8 mouse cellular contexts compared by ENCODE assay signal in genomic region chr12:73964291-73965281, GRCm38 (mm10). TPM values are rescaled to one million over a fixed set of nuclear protein-coding genes. Genes with fewer than 3 reads are reported as not detected.
DNase-seq lines count a peak whose midpoint lies in the region; ATAC-seq lines count a peak whose summit lies in the region.

Snapc1 (plus strand) TSS chr12:73964481.

- H3K4me2 ChIP-seq in hindbrain, embryonic 14.5 days (replicated peaks): peak within 1 kb of the TSS; percentile 77

- peak within 1 kb of the TSS; percentile 85 for H3K27ac ChIP-seq in hindbrain, embryonic 14.5 days

- no peaks in the 10 kb centered on the region for H3K27me3 ChIP-seq in hindbrain, embryonic 14.5 days (ENCODE audit: control insufficient read depth, insufficient read depth, low read length)

- peak; percentile 97 for DNase-seq in R1 (ENCODE audit: low read depth, low spot score)
- DNase-seq in cerebellum, postnatal 25 days: peak; percentile 98
- DNase-seq in frontal cortex, postnatal 25 days (ENCODE audit: low spot score in 2 of 2): peak; percentile 95
- peak; percentile 99 for DNase-seq in hindbrain, embryonic 14.5 days (ENCODE audit: low spot score)
- peak; percentile 96 to 97 for DNase-seq in layer of hippocampus, postnatal 36 days
- DNase-seq in lung, postnatal 36 days: peak; percentile 99
- peak; percentile 98 for DNase-seq in retina, postnatal 1 day
- peak; percentile 93 to 96 for DNase-seq in urinary bladder, adult 18-20 months (ENCODE audit: low spot score in 2 of 2)

- H3K9ac ChIP-seq in hindbrain, embryonic 14.5 days: peak within 1 kb of the TSS; percentile 82

- H3K4me3 ChIP-seq in hindbrain, embryonic 14.5 days (replicated peaks; ENCODE audit: low read length): peak within 1 kb of the TSS; percentile 84

- H3K4me1 ChIP-seq in hindbrain, embryonic 14.5 days (replicated peaks; ENCODE audit: control insufficient read depth, insufficient read depth, low read length): peaks cover 17% of the 10 kb centered on the region

- no peaks in the 10 kb centered on the region for H3K9me3 ChIP-seq in hindbrain, embryonic 14.5 days (ENCODE audit: control insufficient read depth, low read length)

- WGBS in hindbrain, embryonic 14.5 days: 1% methylated on average over 60 of the region's 60 CpGs

- peaks cover 19% of the 10 kb centered on the region for H3K36me3 ChIP-seq in hindbrain, embryonic 14.5 days (replicated peaks; ENCODE audit: control insufficient read depth, insufficient read depth)

- ATAC-seq in hindbrain, embryonic 14.5 days (ENCODE audit: low FRiP score): peak; percentile 99

RNA-seq across cellular contexts. Expression of gene Snapc1, which starts in this region (rescaled TPM):
- 34.9 and 37.1 TPM in 2 replicates for polyA plus RNA-seq in hindbrain, embryonic 14.5 days (2014; fragmentation: Nextera tagmentation; extraction: Ambion mirVana)
- 10 to 100 TPM; 37.3 to 39.2 TPM for total RNA-seq in layer of hippocampus, postnatal 36 days (2021)

Comparison
In these comparisons a context has a peak if more than half of its experiments do, and no peak if none do; other contexts are left out.
1. Peak in every context shown above with its lines: DNase-seq, ATAC-seq, H3K4me3 ChIP-seq and H3K27ac ChIP-seq.